Mouse (Mus musculus) liver, embryonic 14.5 days (tissue): ENCODE data around the gene Pld3. TPM values are rescaled to one million over a fixed set of nuclear protein-coding genes. Genes with fewer than 3 reads are reported as not detected.
A peak's percentile ranks its signal among the peaks of the same experiment; 100 is the strongest.

Source experiments
- ATAC-seq: fragments of 200-750 bp; cut with Nextera tagmentation; 2 replicates; pipeline ENCODE4 v1.8.0; 2017; ENCODE audit warnings: moderate number of reproducible peaks, mild to moderate bottlenecking, moderate library complexity; ENCODE audit not compliant: insufficient read depth
- DNase-seq, 3 experiments: peaks; one replicate each; pipeline ENCODE4 v3.0.0-alpha.2; 2012 to 2013; ENCODE audit warnings: low read depth in 3 of 3, low spot score in 3 of 3
- H3K27ac ChIP-seq: fragments of 300-500 bp; sonication (generic); 2 replicates; pipeline ENCODE4 v1.5.1; 2014; ENCODE audit warnings: moderate library complexity, mild to moderate bottlenecking, control low read depth, inconsistent platforms
- H3K27me3 ChIP-seq: fragments of 300-500 bp; sonication (generic); 2 replicates; pipeline ENCODE4 v1.6.1; 2014; ENCODE audit warnings: mild to moderate bottlenecking, low read length, moderate library complexity; ENCODE audit not compliant: control insufficient read depth, insufficient read depth
- H3K36me3 ChIP-seq: fragments of 300-500 bp; sonication (generic); replicated peaks from 2 replicates; pipeline ENCODE4 v1.6.1; 2014; ENCODE audit warnings: low read depth; ENCODE audit not compliant: control insufficient read depth, insufficient read depth
- H3K4me1 ChIP-seq, 2 experiments: fragments of 200-500 bp in 1 of 2; fragments of 300-500 bp in 1 of 2; sonication (generic) in 1 of 2; replicated peaks; 2 replicates each; pipeline ENCODE4 v1.6.1; 2012 to 2014; ENCODE audit warnings: antibody characterized with exemption in 1 of 2, inconsistent platforms in 1 of 2, low read length in 1 of 2; ENCODE audit not compliant: control insufficient read depth in 2 of 2, insufficient read depth in 2 of 2
- H3K4me2 ChIP-seq: fragments of 300-500 bp; sonication (generic); 2 replicates; pipeline ENCODE4 v1.6.1; 2014; ENCODE audit warnings: low read depth, mild to moderate bottlenecking, control low read depth, moderate library complexity
- H3K4me3 ChIP-seq, 2 experiments: fragments of 200-500 bp in 1 of 2; fragments of 300-500 bp in 1 of 2; sonication (generic) in 1 of 2; 2 replicates each; pipeline ENCODE4 v1.5.1; 2012 to 2014; ENCODE audit warnings: low read depth in 2 of 2, low read length in 2 of 2, mild to moderate bottlenecking in 2 of 2, control low read depth in 1 of 2, inconsistent platforms in 1 of 2, moderate library complexity in 1 of 2; ENCODE audit not compliant: insufficient read depth in 1 of 2
- H3K9ac ChIP-seq: fragments of 300-500 bp; sonication (generic); replicated peaks from 2 replicates; pipeline ENCODE4 v1.6.1; 2014; ENCODE audit warnings: mild to moderate bottlenecking, control low read depth, moderate library complexity
- H3K9me3 ChIP-seq: fragments of 300-500 bp; sonication (generic); 2 replicates; pipeline ENCODE4 v1.6.1; 2016; ENCODE audit warnings: low read length, mixed read lengths; ENCODE audit not compliant: control insufficient read depth
- CTCF ChIP-seq: IDR thresholded peaks from 2 replicates; pipeline ENCODE4 v1.5.1; 2016; ENCODE audit warnings: antibody characterized with exemption, low read depth, control low read depth
- EP300 ChIP-seq: IDR thresholded peaks from 2 replicates; pipeline ENCODE4 v1.6.1; 2016; ENCODE audit warnings: antibody characterized with exemption, low read depth
- WGBS: fragments of 180-500 bp; shearing (Covaris S2); extraction: QIAGEN DNeasy Blood & Tissue Kit; methylation state at CpG from one replicate; pipeline ENCODE4 v1.1.7; 2014; ENCODE audit not compliant: insufficient replicate concordance; 5-methylcytosine and 5-hydroxymethylcytosine counted together
- polyA plus RNA-seq, 2 experiments: library from polyadenylated mRNA; depleted of rRNA in 1 of 2; stranded (reverse) in 1 of 2; unstranded in 1 of 2; fragments of >200 nt; fragmentation: Nextera tagmentation in 1 of 2; extraction: Ambion mirVana in 1 of 2; gene quantifications; 2 replicates each; pipeline versions ENCODE4 v1.2.1 to v1.2.3; 2012 to 2014

The Pld3 gene
- polyA plus RNA-seq, 2 experiments: 55.0 to 55.9 TPM

DNA sequence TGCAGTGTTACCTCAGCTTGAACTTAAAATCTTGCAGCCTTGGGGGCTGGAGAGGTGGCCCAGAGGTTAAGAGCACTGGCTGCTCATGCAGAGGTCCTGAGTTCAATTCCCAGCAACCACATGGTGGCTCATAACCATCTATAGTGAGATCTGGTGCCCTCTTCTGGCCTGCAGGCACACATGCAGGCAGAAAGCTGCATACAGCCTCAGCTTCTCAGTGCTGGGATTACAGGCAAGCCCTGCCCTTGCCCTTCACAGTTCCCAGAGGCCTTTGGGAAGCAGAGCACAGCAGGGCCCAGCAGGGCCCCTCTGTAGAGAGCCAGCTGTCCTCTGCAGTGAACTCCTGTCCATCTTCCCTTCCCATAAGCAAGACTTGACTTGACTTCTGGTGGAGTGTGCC is 32.9 kb downstream of the Pld3 start:
- H3K4me1 ChIP-seq: peaks cover 0 to under 1% of the 10 kb centered on the region in 2 experiments; a peak in 1 of 4 replicates
- DNase-seq (no peak), ATAC-seq (no peak)
- TF ChIP-seq EP300: no peak
- TF ChIP-seq CTCF: peak; percentile 72
- H3K4me3 ChIP-seq: no peak overlapping the region
- no peaks in the 10 kb centered on the region for H3K36me3 ChIP-seq
- no peak overlapping the region for H3K9ac ChIP-seq
- no peak overlapping the region for H3K27ac ChIP-seq
- H3K9me3 ChIP-seq: no peaks in the 10 kb centered on the region
- H3K27me3 ChIP-seq: no peaks in the 10 kb centered on the region
- no peak overlapping the region for H3K4me2 ChIP-seq

DNA sequence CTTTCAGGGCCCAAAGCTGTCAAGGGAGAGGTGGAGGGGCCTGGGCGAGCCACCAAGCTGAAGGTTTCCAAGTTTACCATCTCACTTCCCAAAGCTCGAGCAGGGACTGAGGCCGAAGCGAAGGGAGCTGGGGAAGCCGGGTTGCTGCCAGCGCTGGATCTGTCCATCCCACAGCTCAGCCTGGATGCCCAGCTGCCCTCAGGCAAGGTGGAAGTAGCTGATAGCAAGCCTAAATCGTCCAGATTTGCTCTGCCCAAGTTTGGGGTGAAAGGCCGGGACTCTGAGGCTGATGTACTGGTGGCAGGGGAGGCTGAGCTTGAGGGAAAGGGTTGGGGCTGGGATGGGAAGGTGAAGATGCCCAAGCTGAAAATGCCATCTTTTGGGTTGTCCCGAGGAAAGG is 34.7 kb downstream of the Pld3 start:
- Histone ChIP-seq H3K9me3 (no peaks in the 10 kb centered on the region), H3K27me3 (no peaks in the 10 kb centered on the region), H3K4me3 (no peak overlapping the region), H3K36me3 (no peaks in the 10 kb centered on the region), H3K4me1 (no peaks in the 10 kb centered on the region), H3K4me2 (no peak overlapping the region), H3K27ac (no peak overlapping the region), H3K9ac (no peak overlapping the region)
- DNase-seq: no peak
- no peak for ATAC-seq
- TF ChIP-seq EP300: no peak
- TF ChIP-seq CTCF: no peak
- 66% methylated on average over 9 of the region's 9 CpGs for WGBS

DNA sequence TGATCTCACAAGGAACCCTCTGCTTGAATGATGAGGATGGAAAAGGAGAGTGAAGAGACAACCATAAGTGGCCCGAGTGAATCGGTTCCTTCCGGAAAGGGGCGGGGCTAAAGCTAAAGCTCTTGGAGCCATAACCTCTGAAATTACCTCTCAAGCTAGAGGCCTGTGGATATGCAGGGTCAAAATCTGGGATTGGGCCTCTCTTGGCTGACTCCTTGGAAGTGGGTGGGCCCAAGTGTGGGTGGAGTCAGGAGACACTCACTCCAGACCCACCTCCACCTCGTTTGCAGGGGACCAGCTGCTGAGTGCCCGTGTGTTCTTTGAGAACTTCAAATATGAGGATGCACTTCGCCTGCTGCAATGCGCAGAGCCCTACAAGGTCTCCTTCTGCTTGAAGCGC is 38.1 kb downstream of the Pld3 start:
- Histone ChIP-seq H3K4me1 (no peaks in the 10 kb centered on the region), H3K9me3 (no peaks in the 10 kb centered on the region), H3K36me3 (no peaks in the 10 kb centered on the region), H3K27ac (no peak overlapping the region), H3K4me2 (no peak overlapping the region), H3K27me3 (no peaks in the 10 kb centered on the region), H3K9ac (no peak overlapping the region), H3K4me3 (no peak overlapping the region)
- ATAC-seq (peak; percentile 13; the same call in 1 of the 2 replicates), DNase-seq (no peak)
- WGBS: 73% methylated on average over 9 of the region's 9 CpGs
- TF ChIP-seq CTCF: no peak
- TF ChIP-seq EP300: no peak

DNA sequence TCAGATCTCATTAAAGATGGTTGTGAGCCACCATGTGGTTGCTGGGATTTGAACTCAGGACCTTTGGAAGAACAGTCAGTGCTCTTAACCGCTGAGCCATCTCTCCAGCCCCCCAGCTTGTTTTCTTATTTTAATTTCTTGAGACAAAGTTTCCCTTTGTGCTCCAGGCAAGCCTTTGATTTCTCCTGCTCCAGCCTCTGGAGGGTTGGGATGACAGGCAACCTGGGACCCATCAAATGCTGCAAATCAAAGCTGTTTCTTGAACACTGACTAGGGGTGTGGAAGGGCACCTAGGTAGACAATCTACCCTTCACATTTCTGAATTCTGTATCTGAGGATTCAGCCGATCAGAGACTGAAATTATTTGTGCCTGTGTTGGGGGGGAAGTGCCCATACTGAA is 42.2 kb downstream of the Pld3 start:
- H3K4me3 ChIP-seq: no peak overlapping the region
- H3K4me1 ChIP-seq: peaks cover 10 to 12% of the 10 kb centered on the region in 2 experiments
- no peaks in the 10 kb centered on the region for H3K9me3 ChIP-seq
- TF ChIP-seq EP300 (no peak), CTCF (no peak)
- no peaks in the 10 kb centered on the region for H3K36me3 ChIP-seq
- WGBS: 79% methylated on average over 2 of the region's 2 CpGs
- DNase-seq (no peak), ATAC-seq (no peak)
- H3K27me3 ChIP-seq: no peaks in the 10 kb centered on the region
- H3K27ac ChIP-seq: no peak overlapping the region
- H3K4me2 ChIP-seq: no peak overlapping the region
- no peak overlapping the region for H3K9ac ChIP-seq

DNA sequence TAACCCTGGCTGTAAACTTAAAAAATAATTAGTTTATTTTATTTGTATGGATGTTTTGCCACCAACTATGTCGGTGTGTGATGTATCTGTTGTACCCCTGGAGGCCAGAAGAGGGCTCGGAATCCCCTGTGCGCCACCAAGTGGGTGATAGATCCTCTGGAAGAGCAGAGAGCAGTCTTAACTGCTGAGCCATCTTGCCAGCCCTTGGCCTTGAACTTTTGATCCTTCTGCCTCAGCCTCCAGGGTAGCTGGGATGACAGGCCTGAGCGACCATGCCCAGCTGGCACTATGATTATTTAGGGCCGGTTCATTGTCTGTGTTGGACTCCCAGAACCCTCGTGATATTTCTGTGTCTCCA is 44.4 kb downstream of the Pld3 start:
- Histone ChIP-seq H3K4me1 (peaks cover 10 to 12% of the 10 kb centered on the region in 2 experiments), H3K4me2 (peak overlapping the region; percentile 91), H3K27me3 (no peaks in the 10 kb centered on the region), H3K36me3 (no peaks in the 10 kb centered on the region), H3K4me3 (peak overlapping the region; percentile 67 to 72; a peak in 3 of 4 replicates), H3K27ac (peak overlapping the region; percentile 97), H3K9ac (peak overlapping the region; percentile 67), H3K9me3 (no peaks in the 10 kb centered on the region)
- 16% methylated on average over 6 of the region's 6 CpGs for WGBS
- TF ChIP-seq EP300 (peak; percentile 44; the same call in 1 of the 2 replicates), CTCF (peak; percentile 94)
- DNase-seq: peak; percentile 71 to 74 (median 72)
- peak; percentile 81 for ATAC-seq
